Mouse (Mus musculus): Measurements from ENCODE around the gene Ugt1a6a. TPM values are rescaled to one million over a fixed set of nuclear protein-coding genes. Genes with fewer than 3 reads are reported as not detected.
"Not testable (repeated sequence)": the region's sequence is repeated elsewhere in the genome, so short reads cannot be mapped to it uniquely, and the experiment has no call there.

The Ugt1a6a gene
- 1.1 and 1.4 TPM in 2 replicates for polyA plus RNA-seq (2015; fragmentation: Nextera tagmentation; extraction: Ambion mirVana)

DNA sequence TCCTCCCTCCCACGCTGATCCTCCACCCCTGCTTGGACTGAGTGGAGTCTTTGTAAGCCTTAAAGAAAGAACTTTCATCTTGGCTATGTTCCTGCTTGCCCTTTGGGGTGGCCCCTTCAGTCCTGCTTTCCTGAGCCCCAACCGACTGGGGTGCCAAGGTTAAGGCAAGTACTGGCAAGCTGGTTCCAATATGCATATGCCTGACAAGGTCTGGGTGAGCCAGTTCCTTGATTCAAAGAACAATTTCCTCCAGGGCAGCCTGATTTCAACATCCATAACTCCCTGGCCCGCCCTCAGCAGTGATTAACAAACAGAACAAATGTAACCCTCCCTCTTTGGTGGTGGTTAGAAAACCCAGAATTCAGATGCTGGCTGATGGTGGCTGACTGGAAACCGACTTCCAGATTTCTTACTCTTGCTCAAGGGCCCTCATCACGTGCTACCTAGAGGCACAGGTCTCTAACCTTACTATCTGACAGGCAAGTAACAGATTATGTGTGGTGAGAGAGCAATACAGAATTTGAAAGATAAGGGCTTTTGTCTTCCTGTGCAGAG is at the start of gene Ugt1a6a:
Ugt1a6a (plus strand) TSS at position 353 of the 555 bp plus-strand sequence.
- H3K27ac ChIP-seq = peak within 1 kb of the TSS; percentile 31; the same call in 1 of the 2 replicates
- H3K36me3 ChIP-seq (ENCODE audit: poor library complexity, severe bottlenecking); H3K4me2 ChIP-seq; H3K9me3 ChIP-seq (replicated peaks); H3K4me3 ChIP-seq; H3K9ac ChIP-seq; H3K27me3 ChIP-seq: not testable (repeated sequence)
- peak; percentile 68 for ATAC-seq
- 43% methylated on average over 5 of the region's 5 CpGs for WGBS
- H3K4me1 ChIP-seq = peaks cover 11% of the 10 kb centered on the region

DNA sequence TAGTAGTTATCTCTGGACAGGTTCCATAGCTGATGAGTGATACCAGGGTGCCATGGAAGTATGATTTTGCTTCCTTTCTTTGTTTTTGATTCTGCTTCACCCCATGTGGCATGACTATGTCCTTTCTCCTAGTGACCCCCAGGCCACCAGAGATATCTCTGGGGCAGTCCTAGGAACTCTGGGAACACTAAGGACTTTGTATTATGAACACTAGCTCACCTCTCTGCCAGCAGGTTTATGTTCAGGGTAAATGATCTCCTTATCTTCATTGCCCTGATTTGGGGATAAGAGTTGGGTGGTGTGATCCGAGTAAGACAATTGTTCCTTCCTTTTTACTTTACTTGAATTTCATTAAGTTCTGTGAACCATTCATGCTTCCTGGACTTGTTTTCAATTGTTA is 48.5 kb upstream of the Ugt1a6a start:
- H3K4me1 ChIP-seq = no peaks in the 10 kb centered on the region
- ATAC-seq = no peak
- no peaks in the 10 kb centered on the region for H3K36me3 ChIP-seq (ENCODE audit: poor library complexity, severe bottlenecking)
- no peaks in the 10 kb centered on the region for H3K9me3 ChIP-seq (replicated peaks)
- H3K4me3 ChIP-seq = no peak overlapping the region
- no peak overlapping the region for H3K4me2 ChIP-seq
- no peaks in the 10 kb centered on the region for H3K27me3 ChIP-seq
- no peak overlapping the region for H3K9ac ChIP-seq
- H3K27ac ChIP-seq = no peak overlapping the region
- 82% methylated on average over 1 of the region's 1 CpGs for WGBS

DNA sequence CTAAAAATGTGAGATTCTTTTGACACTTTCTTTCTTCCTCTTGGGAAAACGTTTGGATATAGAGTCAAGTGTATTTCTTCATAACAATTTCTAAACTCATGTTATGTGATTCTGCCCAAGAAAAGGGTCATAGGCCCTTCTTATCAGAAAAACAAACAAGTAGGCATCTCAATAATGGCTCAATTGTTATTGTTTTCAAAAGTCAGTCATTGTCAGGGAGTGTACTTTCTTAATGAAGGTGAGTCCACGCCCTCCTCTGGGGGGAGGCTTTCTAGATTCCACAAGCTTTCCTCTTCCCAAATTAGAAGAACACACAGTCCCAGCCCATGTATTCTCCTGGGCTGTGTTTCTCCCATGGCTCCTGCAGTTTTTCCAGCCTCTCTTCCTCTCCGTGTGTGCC is 47.1 kb upstream of the Ugt1a6a start, which contains the start of gene Ugt1a8:
Ugt1a8 (plus strand) TSS at position 301 of the 400 bp plus-strand sequence.
- no peak within 1 kb of the TSS for H3K4me3 ChIP-seq
- no peak for ATAC-seq
- no peaks in the 10 kb centered on the region for H3K36me3 ChIP-seq (ENCODE audit: poor library complexity, severe bottlenecking)
- H3K27me3 ChIP-seq = no peaks in the 10 kb centered on the region
- no peak within 1 kb of the TSS for H3K27ac ChIP-seq
- no peaks in the 10 kb centered on the region for H3K4me1 ChIP-seq
- WGBS = 83% methylated on average over 3 of the region's 3 CpGs
- H3K9me3 ChIP-seq (replicated peaks) = no peaks in the 10 kb centered on the region
- no peak within 1 kb of the TSS for H3K9ac ChIP-seq
- no peak within 1 kb of the TSS for H3K4me2 ChIP-seq

DNA sequence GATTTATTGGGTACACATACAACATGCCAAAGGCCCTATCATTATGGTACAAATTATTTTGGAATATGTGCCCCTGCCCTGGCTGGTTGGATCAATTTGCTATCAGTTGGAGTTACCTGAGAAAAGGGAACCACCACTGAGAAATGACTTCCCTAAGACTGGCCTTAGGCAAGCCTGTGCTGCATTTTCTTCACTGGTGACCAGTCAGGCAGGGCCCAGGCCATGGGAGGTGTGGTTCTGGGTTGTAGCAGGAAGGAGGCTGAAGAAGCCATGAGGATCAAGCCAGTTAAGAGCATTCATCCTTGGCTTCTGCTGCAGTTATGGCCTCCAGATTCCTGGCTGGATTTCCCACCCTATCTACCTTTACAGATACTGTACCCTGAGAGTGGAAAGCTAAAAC is 42.3 kb upstream of the Ugt1a6a start:
- Histone ChIP-seq H3K36me3 (ENCODE audit: poor library complexity, severe bottlenecking) (no peaks in the 10 kb centered on the region), H3K9ac (no peak overlapping the region), H3K4me3 (no peak overlapping the region), H3K27ac (no peak overlapping the region), H3K4me2 (no peak overlapping the region), H3K27me3 (no peaks in the 10 kb centered on the region), H3K4me1 (no peaks in the 10 kb centered on the region), H3K9me3 (replicated peaks) (no peaks in the 10 kb centered on the region)
- ATAC-seq = no peak

DNA sequence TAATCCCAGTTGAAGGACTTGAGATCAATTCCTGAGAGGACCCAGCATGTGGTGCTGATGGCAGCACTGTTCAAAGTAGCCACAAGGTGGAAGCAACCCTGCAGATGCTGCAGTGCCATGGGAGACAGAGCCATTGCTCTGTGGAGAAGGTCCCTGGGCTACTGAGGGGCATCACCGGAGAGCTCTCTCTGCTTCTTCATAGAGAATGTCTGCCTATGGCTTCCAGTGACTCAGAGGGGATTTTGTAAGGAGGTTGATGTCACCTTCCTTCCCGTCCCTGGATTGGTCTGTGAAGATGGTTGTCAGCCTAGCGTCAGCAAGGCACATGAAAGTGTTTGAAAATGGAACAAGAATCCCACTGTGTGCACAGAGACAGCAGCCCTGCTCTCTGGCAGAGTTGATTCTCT is 40.3 kb upstream of the Ugt1a6a start:
- H3K27me3 ChIP-seq; H3K4me2 ChIP-seq; H3K27ac ChIP-seq; H3K4me3 ChIP-seq; H3K9ac ChIP-seq; H3K9me3 ChIP-seq (replicated peaks); ATAC-seq; H3K36me3 ChIP-seq (ENCODE audit: poor library complexity, severe bottlenecking); H3K4me1 ChIP-seq: not testable (repeated sequence)
- 89% methylated on average over 3 of the region's 3 CpGs for WGBS

DNA sequence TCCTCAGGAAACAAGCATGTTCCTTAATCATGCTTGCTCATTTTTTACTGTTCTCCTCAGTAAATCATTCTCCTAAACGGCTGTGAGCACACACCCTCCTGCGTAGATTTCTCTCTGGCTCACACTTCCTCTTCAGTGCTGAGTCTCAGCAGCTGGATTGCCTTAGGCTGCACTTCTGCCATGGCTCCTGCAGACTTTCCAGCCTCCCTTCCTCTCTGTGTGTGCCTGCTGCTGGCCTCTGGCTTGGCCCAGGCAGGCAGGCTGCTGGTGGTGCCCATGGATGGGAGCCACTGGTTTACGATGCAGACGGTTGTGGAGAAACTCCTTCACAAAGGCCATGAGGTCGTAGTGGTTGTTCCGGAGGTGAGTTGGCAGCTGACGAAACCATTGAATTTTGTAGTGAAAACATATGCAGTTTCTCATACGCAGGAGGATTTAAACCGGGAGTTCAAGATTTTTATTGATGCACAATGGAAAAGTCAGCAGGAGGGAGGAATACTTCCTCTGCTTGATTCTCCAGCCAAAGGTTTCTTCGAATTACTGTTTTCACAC is 39.6 kb upstream of the Ugt1a6a start, which contains the start of gene Ugt1a7c:
Ugt1a7c (plus strand) TSS at position 122 of the 552 bp plus-strand sequence.
- H3K9ac ChIP-seq = no peak within 1 kb of the TSS
- no peaks in the 10 kb centered on the region for H3K36me3 ChIP-seq (ENCODE audit: poor library complexity, severe bottlenecking)
- H3K27ac ChIP-seq = no peak within 1 kb of the TSS
- no peak within 1 kb of the TSS for H3K4me3 ChIP-seq
- H3K4me2 ChIP-seq = no peak within 1 kb of the TSS
- 72% methylated on average over 10 of the region's 10 CpGs for WGBS
- H3K27me3 ChIP-seq = no peaks in the 10 kb centered on the region
- no peaks in the 10 kb centered on the region for H3K4me1 ChIP-seq
- no peaks in the 10 kb centered on the region for H3K9me3 ChIP-seq (replicated peaks)
- no peak for ATAC-seq

DNA sequence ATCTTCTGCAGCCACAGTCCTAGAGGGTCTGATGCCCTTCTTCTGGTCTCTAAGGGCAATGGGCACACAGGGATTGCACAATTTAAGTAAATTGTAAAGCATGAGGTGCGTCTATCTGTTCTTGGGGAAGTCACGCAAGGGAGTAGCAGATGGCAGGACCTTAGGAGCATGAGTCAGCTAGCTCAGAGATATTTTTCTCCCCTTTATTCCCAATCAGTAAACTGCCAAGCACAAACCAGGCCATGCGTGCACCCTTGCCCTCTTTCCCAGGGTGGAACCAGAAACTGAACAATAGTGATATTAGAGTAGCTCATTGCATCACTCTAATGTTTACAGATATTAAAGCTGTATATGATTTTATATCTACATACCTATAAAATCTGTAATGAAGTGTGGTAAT is 36.1 kb upstream of the Ugt1a6a start:
- not testable (repeated sequence) for H3K4me1 ChIP-seq; H3K9ac ChIP-seq; H3K4me2 ChIP-seq; H3K4me3 ChIP-seq; H3K27ac ChIP-seq; H3K27me3 ChIP-seq; H3K9me3 ChIP-seq (replicated peaks); H3K36me3 ChIP-seq (ENCODE audit: poor library complexity, severe bottlenecking); ATAC-seq
- WGBS = 91% methylated on average over 3 of the region's 3 CpGs

DNA sequence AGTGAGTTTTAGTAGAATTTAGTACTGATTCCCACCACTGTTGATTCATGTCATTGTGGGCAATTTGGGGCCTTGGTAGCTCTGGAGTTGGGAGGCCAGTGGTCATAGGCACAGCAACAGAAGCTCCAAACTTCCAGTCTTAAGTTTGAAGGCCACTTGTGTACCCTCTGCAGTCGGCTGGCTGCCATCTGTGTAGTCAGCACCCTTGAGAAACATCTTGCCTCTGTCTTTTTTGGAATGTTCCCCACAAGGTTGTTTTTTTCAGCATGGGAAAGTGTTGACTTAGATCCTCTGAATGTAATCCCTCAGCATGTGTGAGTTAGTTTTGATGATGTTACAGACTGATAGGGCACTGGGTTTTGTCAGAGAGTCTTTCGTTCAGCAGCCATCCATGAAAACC is 34.9 kb upstream of the Ugt1a6a start:
- not testable (repeated sequence) for H3K4me2 ChIP-seq; ATAC-seq; H3K4me1 ChIP-seq; H3K27me3 ChIP-seq; H3K9me3 ChIP-seq (replicated peaks); H3K4me3 ChIP-seq; H3K9ac ChIP-seq; H3K27ac ChIP-seq; H3K36me3 ChIP-seq (ENCODE audit: poor library complexity, severe bottlenecking)
- WGBS = 90% methylated on average over 2 of the region's 2 CpGs

DNA sequence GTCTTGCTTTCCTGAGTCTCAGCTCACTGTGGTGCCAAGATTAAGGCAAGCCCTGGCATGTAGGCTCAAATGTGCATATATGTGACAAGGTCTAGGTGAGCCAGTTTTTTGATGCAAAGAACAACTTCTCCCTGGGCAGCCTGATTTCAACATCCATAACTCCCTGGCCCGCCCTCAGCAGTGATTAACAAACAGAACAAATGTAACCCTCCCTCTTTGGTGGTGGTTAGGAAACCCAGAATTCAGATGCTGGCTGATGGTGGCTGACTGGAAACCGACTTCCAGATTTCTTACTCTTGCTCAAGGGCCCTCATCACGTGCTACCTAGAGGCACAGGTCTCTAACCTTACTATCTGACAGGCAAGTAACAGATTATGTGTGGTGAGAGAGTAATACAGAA is 31.6 kb upstream of the Ugt1a6a start, which contains the start of gene Ugt1a6b:
Ugt1a6b (plus strand) TSS at position 234 of the 400 bp plus-strand sequence.
- not testable (repeated sequence) for H3K27me3 ChIP-seq; H3K4me2 ChIP-seq; H3K9ac ChIP-seq; ATAC-seq; H3K4me3 ChIP-seq; H3K36me3 ChIP-seq (ENCODE audit: poor library complexity, severe bottlenecking); H3K9me3 ChIP-seq (replicated peaks); H3K4me1 ChIP-seq; H3K27ac ChIP-seq
- WGBS = 64% methylated on average over 3 of the region's 3 CpGs

DNA sequence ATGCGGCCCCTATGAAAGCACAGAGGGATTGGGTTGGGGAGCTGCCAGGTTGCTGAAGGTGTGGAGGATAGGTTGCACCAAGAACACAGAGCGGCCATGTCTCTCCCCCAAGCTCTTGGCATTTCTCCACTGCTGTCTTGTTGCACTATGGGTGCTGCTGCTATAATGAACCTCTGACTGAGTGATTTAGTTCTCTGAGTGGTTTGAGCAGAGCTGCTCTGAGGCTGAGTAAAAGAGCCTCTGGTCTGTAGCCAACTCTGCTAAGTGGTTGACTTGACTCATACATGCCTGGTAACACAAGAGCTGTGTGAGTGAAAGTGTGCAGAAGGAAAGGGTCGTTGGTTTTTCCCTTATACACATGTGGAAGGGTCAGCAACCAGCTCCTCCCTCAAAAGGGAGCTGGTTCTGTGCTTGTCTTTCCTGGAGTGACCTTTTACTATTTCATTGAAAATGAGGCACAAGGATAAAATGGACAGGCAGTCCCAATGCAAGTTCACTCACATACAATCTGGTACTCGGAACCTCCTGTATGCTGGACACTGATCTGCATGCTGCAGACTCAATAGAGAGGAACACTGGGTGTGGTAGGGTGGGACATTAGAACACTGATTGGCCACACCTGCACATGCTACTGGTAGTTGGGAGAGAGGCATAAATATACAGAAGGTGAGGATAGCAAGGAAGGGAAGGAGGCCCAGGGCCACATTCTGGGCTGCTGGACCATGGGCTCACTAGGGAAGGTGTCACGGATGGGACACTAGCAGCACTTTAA is 30.7 kb upstream of the Ugt1a6a start:
- H3K27me3 ChIP-seq; H3K9ac ChIP-seq; H3K4me1 ChIP-seq; ATAC-seq; H3K4me2 ChIP-seq; H3K27ac ChIP-seq; H3K36me3 ChIP-seq (ENCODE audit: poor library complexity, severe bottlenecking); H3K4me3 ChIP-seq; H3K9me3 ChIP-seq (replicated peaks): not testable (repeated sequence)
- 84% methylated on average over 5 of the region's 5 CpGs for WGBS

DNA sequence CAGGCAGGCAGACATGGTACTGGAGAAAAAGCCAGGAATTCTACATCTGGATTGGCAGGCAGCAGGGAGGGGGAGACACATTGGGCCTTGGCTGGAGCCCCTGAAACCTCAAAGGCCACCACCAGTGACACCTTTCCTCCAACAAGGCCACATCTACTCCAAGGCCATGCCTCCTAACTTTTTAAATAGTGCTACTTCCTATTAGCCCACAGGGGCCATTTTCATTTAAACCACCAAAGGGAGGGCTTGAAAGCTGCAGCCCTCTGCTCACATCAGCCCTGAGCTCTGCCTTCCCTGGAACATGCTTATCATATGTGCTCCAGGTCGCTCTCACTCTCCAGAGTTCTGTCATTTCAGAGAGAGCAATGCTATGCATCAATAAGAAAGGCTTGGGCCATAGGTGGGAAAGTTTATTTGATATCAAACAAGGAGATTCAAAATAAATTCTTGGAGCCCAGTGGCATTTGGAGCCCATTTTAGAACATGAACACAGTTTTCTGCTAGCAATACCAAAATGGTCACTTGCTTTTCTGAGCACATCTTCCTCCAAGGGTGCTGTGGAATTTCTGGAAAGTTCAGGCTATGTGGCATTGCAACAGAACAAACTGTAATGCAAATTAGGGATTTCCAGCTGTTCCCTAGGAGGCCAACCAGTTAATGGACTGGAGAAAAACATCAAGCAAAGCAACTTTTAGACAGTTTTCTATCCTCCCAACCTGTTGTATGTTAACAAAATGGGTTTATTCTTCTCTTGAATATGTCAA is 29.8 kb upstream of the Ugt1a6a start:
- Histone ChIP-seq H3K9me3 (replicated peaks) (no peaks in the 10 kb centered on the region), H3K27me3 (no peaks in the 10 kb centered on the region), H3K9ac (no peak overlapping the region), H3K4me1 (no peaks in the 10 kb centered on the region), H3K4me2 (no peak overlapping the region), H3K27ac (no peak overlapping the region), H3K4me3 (no peak overlapping the region), H3K36me3 (ENCODE audit: poor library complexity, severe bottlenecking) (no peaks in the 10 kb centered on the region)
- ATAC-seq = no peak
- WGBS = 86% methylated on average over 1 of the region's 1 CpGs

DNA sequence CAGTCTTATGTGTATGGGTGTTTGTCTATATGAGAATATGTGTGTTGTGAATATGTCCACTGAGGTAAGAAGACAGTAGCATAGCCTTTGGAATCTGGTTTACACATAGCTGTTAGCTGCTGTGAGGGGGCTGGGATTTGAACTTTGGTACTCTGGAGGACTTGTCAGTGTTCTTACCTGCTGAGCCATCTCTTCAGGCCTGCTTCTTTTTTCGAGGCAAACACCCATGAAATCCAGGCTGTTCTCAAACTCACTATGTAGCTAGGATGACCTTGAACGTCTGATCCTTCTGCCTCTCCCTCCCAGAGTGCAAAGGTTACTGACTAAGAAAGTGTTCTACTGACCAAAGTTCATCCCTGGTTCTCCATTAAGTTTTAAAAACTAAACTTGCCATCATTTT is 29.0 kb upstream of the Ugt1a6a start:
- Histone ChIP-seq H3K9me3 (replicated peaks) (no peaks in the 10 kb centered on the region), H3K27ac (no peak overlapping the region), H3K36me3 (ENCODE audit: poor library complexity, severe bottlenecking) (no peaks in the 10 kb centered on the region), H3K4me3 (no peak overlapping the region), H3K27me3 (no peaks in the 10 kb centered on the region), H3K9ac (no peak overlapping the region), H3K4me2 (no peak overlapping the region), H3K4me1 (no peaks in the 10 kb centered on the region)
- no peak for ATAC-seq
- WGBS = 62% methylated on average over 2 of the region's 2 CpGs
